Mouse (Mus musculus) monocyte, adult 5-6 weeks (primary cell): Measurements from ENCODE around the gene Rtn4. TPM values are rescaled to one million over a fixed set of nuclear protein-coding genes. Genes with fewer than 3 reads are reported as not detected.
"Not testable (repeated sequence)": the region's sequence is repeated elsewhere in the genome, so short reads cannot be mapped to it uniquely, and the experiment has no call there.

Experiments used
- ATAC-seq: fragments of 153-309, 156-312 bp; replicated peaks from 2 replicates; pipeline ENCODE4 v1.8.0; 2017; ENCODE audit warnings: mild to moderate bottlenecking; ENCODE audit not compliant: low TSS enrichment, insufficient number of reproducible peaks, severe bottlenecking, poor library complexity, low FRiP score
- total RNA-seq: library from RNA; stranded (forward); fragments of 200-1000, 200-491, 200-594 nt; gene quantifications from 3 replicates; pipeline ENCODE4 v1.2.3, GENCODE M21; 2017

Rtn4 gene
- total RNA-seq, 1 experiment from 2014 or later: 169 TPM

DNA sequence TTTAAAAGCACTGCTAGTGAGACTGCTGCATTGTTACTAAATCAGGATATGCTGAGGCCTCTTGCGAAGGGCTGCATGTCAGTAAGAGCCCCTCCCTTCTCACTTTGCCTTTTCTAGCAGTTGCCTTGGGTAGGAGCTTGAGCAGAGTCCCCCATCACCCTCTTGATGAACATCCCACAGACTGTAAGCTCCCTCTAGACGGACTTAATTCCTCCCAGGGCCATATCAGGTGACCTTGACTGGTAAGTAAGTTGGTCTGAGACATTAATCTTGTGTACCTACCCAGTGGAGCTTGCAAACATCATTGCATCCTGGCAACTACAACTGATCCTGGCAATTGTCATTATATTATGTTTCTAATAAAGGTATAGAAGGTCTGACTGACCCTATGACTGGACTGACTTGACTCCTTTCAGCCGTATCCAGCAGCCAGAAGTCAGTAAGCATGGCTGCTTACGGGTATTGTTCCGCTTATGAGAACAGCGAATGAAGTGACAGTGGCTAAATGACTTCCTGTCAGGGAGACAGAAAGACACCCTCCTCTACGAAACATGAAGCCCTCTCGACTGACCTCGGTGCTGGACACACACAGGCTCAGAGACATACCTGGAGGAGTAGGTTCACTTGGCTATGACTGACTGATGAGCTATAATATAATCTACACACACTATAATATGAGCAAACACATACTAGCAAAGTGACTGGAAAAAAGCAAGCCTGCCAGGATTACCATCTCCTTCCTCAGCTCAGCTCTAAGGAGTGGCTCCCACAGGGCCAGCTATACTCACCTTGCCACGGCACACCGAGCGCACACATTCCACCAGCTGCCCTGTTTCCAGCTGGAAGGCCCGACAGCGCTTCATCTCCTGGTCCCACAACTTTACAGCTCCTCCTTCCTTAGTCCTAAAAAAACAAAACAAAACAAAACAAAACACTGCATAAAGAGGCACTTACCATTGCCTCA, 59.2 kb downstream of the Rtn4 start:
- no peak for ATAC-seq

DNA sequence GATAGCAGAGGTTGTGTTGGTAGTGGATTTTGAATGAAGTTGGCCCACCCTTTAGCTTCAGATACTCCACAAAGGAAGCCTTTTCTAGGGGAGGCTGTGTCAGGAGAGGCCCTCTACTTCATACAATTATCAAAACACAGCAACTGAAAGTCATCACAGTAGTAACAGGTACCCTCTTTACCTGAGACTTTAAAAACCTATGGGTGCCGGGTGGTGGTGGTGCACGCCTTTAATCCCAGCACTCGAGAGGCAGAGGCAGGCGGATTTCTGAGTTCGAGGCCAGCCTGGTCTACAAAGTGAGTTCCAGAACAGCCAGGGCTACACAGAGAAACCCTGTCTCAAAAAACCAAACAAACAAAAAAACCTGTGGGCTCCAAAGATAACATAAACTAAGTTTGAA, 63.3 kb downstream of the Rtn4 start:
- ATAC-seq: not testable (repeated sequence)

DNA sequence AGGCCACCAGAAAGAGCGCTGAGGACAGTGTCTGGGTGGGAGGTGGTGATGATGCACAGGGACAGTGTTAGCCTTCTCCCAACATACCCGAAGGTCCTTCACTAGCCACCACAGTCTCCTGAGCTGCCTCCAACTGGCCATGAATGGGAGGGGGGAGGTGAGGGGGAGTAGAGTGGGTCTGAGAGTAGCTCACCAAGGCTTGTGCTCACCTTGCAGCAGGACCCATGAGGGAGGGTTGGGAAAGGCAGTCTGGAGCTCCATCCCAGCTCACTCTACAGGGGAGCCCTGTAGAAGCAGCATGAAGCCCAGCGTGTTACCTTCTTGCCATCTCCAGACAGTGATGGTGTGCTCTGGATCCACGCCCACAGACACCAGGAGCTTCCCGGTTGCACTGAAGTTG, 65.9 kb downstream of the Rtn4 start:
- ATAC-seq: no peak

DNA sequence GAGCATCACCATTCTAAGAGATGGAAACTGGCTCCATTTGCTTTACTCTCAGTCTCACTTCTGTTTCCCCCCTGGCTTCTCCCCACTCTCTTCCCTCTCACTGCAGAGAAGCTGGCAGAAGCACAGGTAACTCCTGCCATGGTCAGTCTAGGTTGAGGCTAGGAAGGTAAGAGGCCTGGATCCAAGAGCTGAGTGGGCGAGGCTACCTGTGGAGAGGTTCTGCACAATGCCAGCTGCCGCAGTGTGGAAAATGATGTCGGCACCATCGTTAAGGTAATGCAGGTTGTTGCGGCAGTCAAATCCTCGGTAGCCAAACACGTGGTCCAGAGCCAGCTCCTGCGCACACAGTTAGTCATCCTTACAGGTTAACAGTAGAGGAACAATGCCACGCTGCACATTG, 68.6 kb downstream of the Rtn4 start:
- ATAC-seq: no peak

DNA sequence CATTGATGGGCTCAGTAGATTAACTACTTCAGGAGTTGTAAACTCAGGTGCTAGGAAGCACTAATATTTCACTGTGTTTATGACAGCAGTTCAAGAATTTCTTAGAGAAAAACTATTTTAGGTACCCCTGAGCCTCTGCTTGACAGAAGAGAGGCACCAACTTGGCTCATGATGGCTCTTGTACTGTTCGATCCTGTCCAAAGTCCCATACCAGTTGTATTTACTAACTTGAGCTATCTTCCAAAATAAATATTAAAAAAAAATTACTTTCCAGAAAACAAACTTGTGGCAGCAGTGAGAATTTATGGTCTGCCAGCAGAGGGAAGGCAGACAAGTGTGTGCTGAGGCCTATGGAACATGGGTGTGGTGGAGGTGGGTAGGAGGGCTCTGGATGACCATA, 70.0 kb downstream of the Rtn4 start:
- ATAC-seq: no peak

GRCm38 (mm10) chr11:29765063-29765462, 72.3 kb downstream of the Rtn4 start:
- no peak for ATAC-seq

- no peak for ATAC-seq
Observed at GRCm38 (mm10) chr11:29766313-29766982, 73.7 kb downstream of the Rtn4 start.

DNA sequence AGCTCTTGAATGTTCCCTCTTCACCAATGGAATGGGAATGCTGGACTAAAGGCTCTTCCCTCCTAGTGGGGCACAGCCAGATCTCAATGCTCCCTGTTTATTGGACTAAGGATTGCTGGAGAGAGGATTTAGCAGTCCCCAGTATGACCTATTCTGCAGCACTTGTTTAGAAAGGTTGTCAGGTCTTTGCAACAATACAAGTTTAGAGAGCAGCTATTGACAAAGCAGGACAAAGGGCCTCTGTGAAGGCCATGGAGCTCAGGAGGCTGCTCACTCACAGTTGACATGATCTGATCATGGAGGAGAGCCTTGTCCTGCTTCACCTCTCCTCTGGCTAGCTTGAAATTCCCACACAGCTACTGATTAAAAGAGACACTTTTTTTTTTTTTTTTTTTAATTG, 75.8 kb downstream of the Rtn4 start:
- no peak for ATAC-seq

- ATAC-seq: no peak
Observed at GRCm38 (mm10) chr11:29770666-29771400, 78.1 kb downstream of the Rtn4 start.

GRCm38 (mm10) chr11:29772279-29772678, 79.5 kb downstream of the Rtn4 start:
- ATAC-seq: no peak

- ATAC-seq: no peak
Observed at GRCm38 (mm10) chr11:29774296-29774695, 81.5 kb downstream of the Rtn4 start.

DNA sequence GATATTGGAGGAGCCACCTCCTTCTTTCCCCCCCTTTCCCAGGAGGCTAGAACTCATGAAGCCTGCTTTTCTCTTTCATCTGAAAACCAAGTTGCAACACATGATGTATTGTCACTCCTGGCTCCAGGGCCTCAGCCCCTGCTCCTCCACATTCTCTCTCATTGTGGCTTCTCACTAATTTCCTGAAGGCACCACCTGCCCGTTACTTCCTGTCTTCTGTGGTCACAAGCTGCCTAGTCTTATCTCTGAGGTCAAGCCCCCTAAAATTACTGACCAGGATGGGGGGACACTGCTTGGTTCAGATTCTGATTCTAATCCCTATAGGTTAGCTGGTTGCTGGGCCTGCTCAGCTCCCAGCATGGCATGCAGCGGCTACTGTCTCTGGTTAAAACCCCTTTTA, 82.0 kb downstream of the Rtn4 start:
- no peak for ATAC-seq

DNA sequence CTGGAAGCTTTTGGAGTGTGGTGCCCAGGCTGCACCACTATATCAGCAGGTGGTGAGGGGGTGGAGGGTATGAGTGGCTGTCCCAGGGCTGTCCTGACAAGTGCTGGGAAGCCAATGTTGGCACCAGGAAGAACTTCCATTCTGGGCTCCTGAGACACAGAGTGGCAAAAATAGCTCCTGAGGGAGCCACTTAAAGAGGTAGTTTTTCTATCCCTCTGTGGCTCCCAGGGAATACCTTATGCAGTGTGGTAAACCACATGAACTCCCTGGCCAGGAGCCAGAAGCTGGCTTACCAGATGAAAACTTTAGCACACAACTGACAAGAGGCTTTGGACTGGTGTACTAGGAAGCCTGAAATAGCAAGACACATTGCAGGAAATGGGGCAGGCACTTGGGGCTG, 85.2 kb downstream of the Rtn4 start:
- ATAC-seq: no peak

DNA sequence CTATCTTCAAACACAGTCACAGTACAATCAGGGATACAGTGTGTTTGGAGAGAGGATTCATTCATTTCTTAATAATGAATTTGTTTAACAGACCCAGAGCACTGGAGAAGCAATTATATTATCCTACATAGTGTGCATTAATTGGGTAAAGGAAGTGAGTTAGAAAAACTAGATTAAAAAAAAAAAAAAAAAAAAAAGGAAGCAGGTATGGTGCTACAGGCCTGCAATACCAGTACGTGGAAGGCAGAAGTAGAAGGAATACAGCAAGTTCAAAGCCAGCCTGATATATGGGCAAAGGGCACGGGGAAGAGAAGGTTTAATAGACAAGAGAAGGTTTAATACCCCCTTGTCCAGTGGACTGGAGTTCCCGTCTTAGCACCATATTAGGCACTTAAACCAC, 86.2 kb downstream of the Rtn4 start:
- no peak for ATAC-seq

- ATAC-seq: no peak
Observed at GRCm38 (mm10) chr11:29779409-29780026, 86.8 kb downstream of the Rtn4 start.

DNA sequence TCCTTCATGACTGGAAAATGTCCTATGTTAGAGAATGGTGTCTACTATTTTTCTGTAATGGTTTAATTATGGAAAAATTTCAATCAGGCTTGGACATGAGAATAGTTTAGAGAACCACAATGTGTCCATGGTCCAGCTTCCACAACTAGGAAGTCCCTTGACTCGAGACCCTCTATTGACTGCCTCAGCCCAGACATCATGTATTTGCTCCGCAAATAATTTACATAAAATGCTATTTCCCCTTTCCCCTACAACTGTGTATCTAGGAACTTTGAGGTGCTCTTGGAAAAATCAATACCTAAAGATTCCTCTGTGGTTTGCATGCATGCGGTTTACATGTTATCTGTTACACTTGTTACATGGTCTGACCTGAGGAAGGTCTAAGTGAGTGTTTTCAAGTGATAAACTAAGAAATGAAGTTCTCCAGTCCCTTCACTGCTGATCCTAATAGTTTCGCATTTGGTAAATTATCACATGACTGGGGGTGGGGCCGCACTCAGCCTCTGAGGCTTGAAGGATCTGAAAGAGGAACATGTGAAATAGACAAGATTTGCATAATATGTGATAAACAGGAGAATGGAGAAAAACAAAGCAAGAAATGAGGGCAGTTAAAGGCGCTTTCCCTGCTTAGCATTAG, 94.0 kb downstream of the Rtn4 start:
- ATAC-seq: peak; percentile 86

GRCm38 (mm10) chr11:29787473-29787872, 94.7 kb downstream of the Rtn4 start:
- 0 out of 2 replicates have a peak, but pooled peaks have one; percentile 55 for ATAC-seq

DNA sequence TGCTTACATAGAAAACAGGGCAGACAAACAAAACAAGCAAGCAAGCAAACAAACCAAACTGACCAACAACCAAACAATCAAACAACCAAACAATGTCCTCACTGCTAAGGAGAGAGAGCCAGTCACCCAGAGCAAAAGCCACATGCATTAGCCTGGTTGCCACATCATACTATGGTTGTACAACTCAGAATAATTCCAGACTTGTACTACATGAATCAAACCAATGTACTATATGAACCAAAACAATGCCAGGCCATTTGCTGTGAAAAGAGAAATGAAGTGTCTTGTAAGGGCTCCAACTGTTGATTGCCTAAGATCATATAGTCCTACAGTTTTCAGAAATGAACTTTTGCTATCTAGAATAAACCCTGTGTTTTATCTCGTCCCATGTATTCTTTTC, 95.8 kb downstream of the Rtn4 start:
- no peak for ATAC-seq
